Mouse (Mus musculus) erythroblast, embryonic 14.5 days (primary cell): ENCODE results near the gene Arhgdib.

Source experiments
- GATA1 ChIP-seq: IDR thresholded peaks from 2 replicates; pipeline ENCODE4 v1.6.1; 2012; ENCODE audit warnings: low read length, inconsistent platforms, mixed read lengths
- TAL1 ChIP-seq: IDR thresholded peaks from 3 replicates; pipeline ENCODE4 v1.6.1; 2012; ENCODE audit warnings: low read length, inconsistent platforms, mixed read lengths

DNA sequence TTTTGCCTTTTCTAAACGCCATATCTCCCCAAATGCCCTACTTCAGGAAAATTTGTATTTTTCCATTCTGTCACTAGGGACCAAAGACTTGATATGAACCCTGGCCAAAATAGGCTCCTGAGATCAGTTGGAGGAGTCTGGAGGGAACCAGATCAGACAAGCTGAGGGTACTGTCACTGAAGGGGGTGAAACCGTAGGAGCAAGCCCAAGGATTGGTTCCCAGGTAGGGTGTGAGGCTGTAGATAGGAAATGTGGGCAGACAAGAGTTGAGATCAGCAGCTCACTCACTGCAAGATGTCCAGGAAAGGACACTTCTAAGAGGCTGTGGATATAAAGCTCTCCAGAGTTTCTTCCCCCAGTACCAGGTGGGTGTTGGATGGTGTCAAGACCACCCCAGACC, 49.7 kb downstream of the Arhgdib start:
- no peak for TF ChIP-seq GATA1
- TF ChIP-seq TAL1 = no peak
